ENCODE assay signal across 9 mouse cellular contexts in the genomic region with DNA sequence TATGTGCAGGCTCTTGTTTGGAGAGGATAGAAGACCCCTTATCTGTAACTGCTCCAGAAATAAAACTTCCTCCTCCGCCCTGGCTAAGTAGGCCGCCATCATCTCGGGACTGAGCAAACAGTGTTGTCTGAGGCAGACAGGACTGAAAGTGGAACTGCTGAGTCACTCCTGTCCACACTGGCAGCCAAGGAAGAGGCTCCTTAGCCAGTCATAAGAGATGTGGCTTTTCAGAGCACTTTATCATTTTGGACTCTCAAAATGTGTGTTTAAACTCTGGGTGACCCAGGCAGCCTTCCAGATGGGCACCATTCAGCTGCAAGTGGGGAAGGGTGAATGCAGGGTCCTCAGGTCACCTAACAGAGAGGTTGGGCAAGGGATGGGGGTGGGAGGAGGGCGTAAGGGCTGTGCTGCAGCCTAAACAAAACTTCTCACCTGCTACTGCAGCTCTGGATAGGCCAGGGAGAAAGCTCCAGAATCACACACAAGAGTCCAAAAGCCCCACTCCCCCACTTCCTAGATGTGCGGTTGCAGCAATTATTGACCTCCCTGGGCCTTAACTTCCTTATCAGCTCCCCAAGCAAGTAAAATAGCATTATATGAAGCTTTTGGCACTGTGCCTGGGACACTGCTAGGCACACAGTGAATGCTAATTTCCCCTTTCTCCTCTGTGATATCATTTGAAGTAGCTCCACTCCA.
DNase-seq lines count a peak whose midpoint lies in the region; ATAC-seq and TF ChIP-seq lines count a peak whose summit lies in the region.
"Had no signal": no experiment of that assay in that cellular context is flagged by ENCODE, and none has a peak within 500 bp of the region (broad histone marks: within the 10 kb centered on the region; RNA-seq: fewer than 3 reads in every experiment).

No protein-coding gene starts in this region.

- no peaks in the 10 kb centered on the region for H3K27me3 ChIP-seq in heart, adult 2 months (ENCODE audit: control insufficient read depth, insufficient read depth, low read length)
- no peaks in the 10 kb centered on the region for H3K27me3 ChIP-seq in kidney, embryonic 16.5 days (ENCODE audit: insufficient read depth, low read length)

- no peaks in the 10 kb centered on the region for H3K9me3 ChIP-seq in kidney, embryonic 16.5 days (ENCODE audit: low read length)
- H3K9me3 ChIP-seq: limb, embryonic 15.5 days had no signal

- peaks cover 32% of the 10 kb centered on the region for H3K36me3 ChIP-seq in heart, adult 2 months (ENCODE audit: control insufficient read depth, insufficient read depth, low read length)
- H3K36me3 ChIP-seq in kidney, embryonic 16.5 days (ENCODE audit: insufficient read depth, low read length), result no peaks in the 10 kb centered on the region
- peaks cover under 1% of the 10 kb centered on the region; the same call in 1 of the 2 replicates for H3K36me3 ChIP-seq in macrophage (ENCODE audit: inconsistent target)
- H3K36me3 ChIP-seq: limb, embryonic 15.5 days had no signal

- TF ChIP-seq POLR2A in heart, adult 2 months (IDR thresholded peaks at IDR 0.05; ENCODE audit: insufficient read depth, low read depth, low read length), result no peak

- WGBS in heart, adult 2 months, result 11% methylated on average over 5 of the region's 5 CpGs
- 38% methylated on average over 5 of the region's 5 CpGs for WGBS in kidney, embryonic 16.5 days
- 0% methylated on average over 5 of the region's 5 CpGs for WGBS in macrophage (ENCODE audit: missing documents)

- TF ChIP-seq EP300 in heart, adult 2 months (IDR thresholded peaks at IDR 0.05; ENCODE audit: insufficient read depth, low read depth, low read length), result peak; percentile 79; the same call in 1 of the 2 replicates

- no peak overlapping the region for H3K4me2 ChIP-seq in kidney, embryonic 16.5 days (replicated peaks; ENCODE audit: low read depth, low read length)
- H3K4me2 ChIP-seq: limb, embryonic 15.5 days had no signal

- intact Hi-C loops in heart, adult 2 months (cut with DNase I), result no loop called here

- peak; percentile 39; the same call in 1 of the 2 replicates for ATAC-seq in kidney, embryonic 16.5 days (ENCODE audit: low FRiP score, low TSS enrichment)

- H3K27ac ChIP-seq in heart, adult 2 months, result peak overlapping the region; percentile 68
- H3K27ac ChIP-seq in kidney, embryonic 16.5 days (ENCODE audit: low read length), result peak overlapping the region; percentile 63; the same call in 1 of the 2 replicates
- H3K27ac ChIP-seq in macrophage, result peak overlapping the region; percentile 94
- H3K27ac ChIP-seq: limb, embryonic 15.5 days had no signal

- peaks cover 24% of the 10 kb centered on the region for H3K4me1 ChIP-seq in heart, adult 2 months (ENCODE audit: control insufficient read depth, insufficient read depth, low read length)
- H3K4me1 ChIP-seq in kidney, embryonic 16.5 days (ENCODE audit: insufficient read depth, low read length), result peaks cover 29% of the 10 kb centered on the region

- TF ChIP-seq CTCF in heart, adult 2 months (IDR thresholded peaks at IDR 0.05), result no peak

- H3K9ac ChIP-seq in heart, adult 2 months (ENCODE audit: low read depth, low read length), result no peak overlapping the region
- no peak overlapping the region for H3K9ac ChIP-seq in kidney, embryonic 16.5 days (replicated peaks; ENCODE audit: low read length)
- H3K9ac ChIP-seq: limb, embryonic 15.5 days had no signal

- peak; percentile 25 to 54 for DNase-seq in frontal cortex, adult 2 months (ENCODE audit: extremely low spot score in 1 of 2, low spot score in 1 of 2)
- DNase-seq in frontal cortex, postnatal 14 days (ENCODE audit: low spot score in 2 of 2), result no peak
- peak; percentile 56 for DNase-seq in MN1 (ENCODE audit: low spot score)
- DNase-seq in heart, adult 2 months, result peak; percentile 65 to 72
- no peak for DNase-seq in B cell, adult 2 months
- DNase-seq in cerebellum, postnatal 36 days, result no peak

- H3K4me3 ChIP-seq in heart, adult 2 months, result no peak overlapping the region
- no peak overlapping the region for H3K4me3 ChIP-seq in kidney, embryonic 16.5 days (ENCODE audit: low read length)
- H3K4me3 ChIP-seq in macrophage (ENCODE audit: inconsistent target), result no peak overlapping the region
- H3K4me3 ChIP-seq: limb, embryonic 15.5 days had no signal

- no peaks in the 10 kb centered on the region for H3K79me2 ChIP-seq in heart, adult 2 months (replicated peaks; ENCODE audit: control insufficient read depth, insufficient read depth, low read length)
- H3K79me2 ChIP-seq in macrophage (ENCODE audit: inconsistent target), result no peaks in the 10 kb centered on the region

Comparison
In these comparisons a context has a peak if more than half of its experiments do, and no peak if none do; other contexts are left out.
1. DNase-seq: peak in frontal cortex, adult 2 months (2 of 2), MN1 (single experiment) and heart, adult 2 months (2 of 2); none in frontal cortex, postnatal 14 days (0 of 2), B cell, adult 2 months (0 of 2) and cerebellum, postnatal 36 days (0 of 2).
2. Peak in every context shown above with its lines, with median percentiles within 50 percentile points of each other: H3K27ac ChIP-seq.